Mouse (Mus musculus): ENCODE measurements at regions not wholly inside any gene's neighbourhood (a gene's known extent, or its start where the extent isn't known, plus 50 kb on each side); places are given as distances from the start of the nearest gene placed in this dataset.

GRCm38 (mm10) chr11:19866262-19866661, 57.9 kb upstream of the Spred2 start:
- TF ChIP-seq EP300 (IDR thresholded peaks at IDR 0.05; ENCODE audit: low read depth) (no peak), CTCF (IDR thresholded peaks at IDR 0.05; ENCODE audit: low read depth) (no peak)

GRCm38 (mm10) chr11:19869671-19870070, 54.5 kb upstream of the Spred2 start:
- Histone ChIP-seq H3K36me3 (replicated peaks; ENCODE audit: insufficient read depth, low read length) (no peaks in the 10 kb centered on the region), H3K27me3 (ENCODE audit: insufficient read depth, low read length) (no peaks in the 10 kb centered on the region), H3K4me2 (ENCODE audit: low read depth, low read length) (no peak overlapping the region), H3K9ac (replicated peaks) (no peak overlapping the region), H3K27ac (ENCODE audit: low read depth) (no peak overlapping the region), H3K4me1 (ENCODE audit: insufficient read depth) (no peaks in the 10 kb centered on the region), H3K9me3 (ENCODE audit: low read length) (peaks cover 3% of the 10 kb centered on the region; the same call in 1 of the 2 replicates), H3K4me3 (ENCODE audit: low read depth, low read length) (no peak overlapping the region)
- TF ChIP-seq CTCF (IDR thresholded peaks at IDR 0.05; ENCODE audit: low read depth) (no peak), EP300 (IDR thresholded peaks at IDR 0.05; ENCODE audit: low read depth) (no peak)
- ATAC-seq (no peak), DNase-seq (no peak)
- 71% methylated on average over 3 of the region's 3 CpGs for WGBS (ENCODE audit: insufficient replicate concordance)

More at GRCm38 (mm10) chr11:19866262-19866661, 57.9 kb upstream of the Spred2 start:
- H3K9me3 ChIP-seq (ENCODE audit: low read length): peaks cover 3% of the 10 kb centered on the region; the same call in 1 of the 2 replicates
- no peaks in the 10 kb centered on the region for H3K4me1 ChIP-seq (ENCODE audit: insufficient read depth)
- DNase-seq: no peak
- H3K27me3 ChIP-seq (ENCODE audit: insufficient read depth, low read length): no peaks in the 10 kb centered on the region
- H3K4me3 ChIP-seq (ENCODE audit: low read depth, low read length): no peak overlapping the region
- H3K9ac ChIP-seq (replicated peaks): no peak overlapping the region
- H3K4me2 ChIP-seq (ENCODE audit: low read depth, low read length): no peak overlapping the region
- WGBS (ENCODE audit: insufficient replicate concordance): 23% methylated on average over 2 of the region's 2 CpGs
- no peak for ATAC-seq
- no peaks in the 10 kb centered on the region for H3K36me3 ChIP-seq (replicated peaks; ENCODE audit: insufficient read depth, low read length)
- no peak overlapping the region for H3K27ac ChIP-seq (ENCODE audit: low read depth)

- no peak overlapping the region for H3K9ac ChIP-seq (replicated peaks)
- DNase-seq (no peak), ATAC-seq (no peak)
- H3K4me3 ChIP-seq (ENCODE audit: low read depth, low read length): no peak overlapping the region
- no peak overlapping the region for H3K4me2 ChIP-seq (ENCODE audit: low read depth, low read length)
- 68% methylated on average over 7 of the region's 7 CpGs for WGBS (ENCODE audit: insufficient replicate concordance)
- H3K27me3 ChIP-seq (ENCODE audit: insufficient read depth, low read length): no peaks in the 10 kb centered on the region
- TF ChIP-seq EP300 (IDR thresholded peaks at IDR 0.05; ENCODE audit: low read depth): no peak
- TF ChIP-seq CTCF (IDR thresholded peaks at IDR 0.05; ENCODE audit: low read depth): no peak
- H3K27ac ChIP-seq (ENCODE audit: low read depth): no peak overlapping the region
- H3K36me3 ChIP-seq (replicated peaks; ENCODE audit: insufficient read depth, low read length): no peaks in the 10 kb centered on the region
- H3K9me3 ChIP-seq (ENCODE audit: low read length): peaks cover 3% of the 10 kb centered on the region; the same call in 1 of the 2 replicates
- H3K4me1 ChIP-seq (ENCODE audit: insufficient read depth): no peaks in the 10 kb centered on the region
Observed at GRCm38 (mm10) chr11:19870136-19870535, 54.0 kb upstream of the Spred2 start.

DNA sequence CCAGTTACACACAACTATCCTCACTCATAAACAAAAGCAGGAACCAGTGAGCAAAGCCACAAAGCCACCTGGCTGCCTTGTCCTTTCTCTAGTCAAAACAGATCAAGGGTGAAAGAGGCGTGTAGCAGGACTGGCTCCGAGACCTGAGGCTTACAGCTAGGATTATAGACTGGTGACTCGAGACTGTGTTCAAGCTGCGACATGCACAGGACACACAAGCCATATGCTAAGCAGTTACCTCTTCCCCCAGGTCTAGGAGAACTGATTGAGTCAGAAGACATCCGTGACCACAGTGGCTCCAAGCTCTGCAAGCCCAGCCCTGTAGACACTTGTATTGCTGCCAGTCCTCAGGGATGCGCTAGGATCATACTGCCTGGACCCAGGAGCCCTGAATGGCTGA, 50.4 kb upstream of the Spred2 start:
- 69% methylated on average over 6 of the region's 6 CpGs for WGBS (ENCODE audit: insufficient replicate concordance)
- no peak for DNase-seq
- no peak for TF ChIP-seq CTCF (IDR thresholded peaks at IDR 0.05; ENCODE audit: low read depth)
- no peak for TF ChIP-seq EP300 (IDR thresholded peaks at IDR 0.05; ENCODE audit: low read depth)

More for the DNA sequence above, 50.4 kb upstream of the Spred2 start:
- Histone ChIP-seq H3K27ac (ENCODE audit: low read depth) (no peak overlapping the region), H3K4me1 (ENCODE audit: insufficient read depth) (no peaks in the 10 kb centered on the region), H3K4me2 (ENCODE audit: low read depth, low read length) (no peak overlapping the region), H3K9ac (replicated peaks) (no peak overlapping the region), H3K36me3 (replicated peaks; ENCODE audit: insufficient read depth, low read length) (no peaks in the 10 kb centered on the region), H3K27me3 (ENCODE audit: insufficient read depth, low read length) (no peaks in the 10 kb centered on the region), H3K9me3 (ENCODE audit: low read length) (no peaks in the 10 kb centered on the region), H3K4me3 (ENCODE audit: low read depth, low read length) (no peak overlapping the region)
- no peak for ATAC-seq
